Mouse (Mus musculus): ENCODE results near the gene Rcc2. TPM values are rescaled to one million over a fixed set of nuclear protein-coding genes. Genes with fewer than 3 reads are reported as not detected.

Rcc2 gene
- polyA plus RNA-seq (2012; ENCODE audit: insufficient read depth, insufficient read length, low replicate concordance, missing spikeins): not detected in 2 replicates

DNA sequence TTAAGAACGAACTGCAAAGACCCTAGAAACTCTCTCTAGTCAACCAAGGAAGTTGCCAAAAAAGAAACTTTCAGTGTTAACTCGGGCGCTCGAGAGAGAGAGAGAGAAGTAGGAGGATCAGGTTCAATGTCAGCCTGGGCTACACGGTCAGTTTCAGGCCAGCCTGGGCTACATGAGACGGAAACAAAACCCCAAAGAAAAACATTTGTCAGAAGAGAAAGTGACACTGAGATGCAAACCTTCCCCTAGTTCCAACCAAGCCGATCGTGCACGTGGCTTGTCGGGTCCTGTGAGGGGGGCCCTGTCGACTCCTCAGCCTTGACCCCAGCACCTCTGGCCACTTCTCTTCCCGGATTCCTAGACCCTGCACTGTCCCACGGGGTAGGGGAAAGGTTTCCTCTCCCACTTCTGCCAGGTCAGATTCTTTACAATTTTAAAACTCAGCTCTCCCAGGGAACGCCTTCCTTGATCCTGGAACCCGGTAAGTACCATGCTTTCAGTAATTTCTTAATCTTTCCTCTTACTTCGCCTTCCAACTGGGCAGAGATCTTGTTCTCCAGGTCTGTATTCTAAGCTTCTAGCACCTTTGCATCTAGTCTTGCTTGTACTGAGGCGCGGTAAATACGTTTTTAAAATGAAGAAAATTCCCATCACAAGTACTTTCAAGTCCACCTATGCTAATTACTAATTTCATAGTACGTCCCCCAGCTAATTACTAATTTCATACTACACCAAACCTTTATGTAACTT lies at the start of gene Rcc2:
TSS of gene Rcc2 (plus strand) at position 273 of the 750 bp plus-strand sequence.
- WGBS: 11% methylated on average over 20 of the region's 20 CpGs
- TF ChIP-seq POLR2A (IDR thresholded peaks at IDR 0.05; ENCODE audit: insufficient read depth, low read depth, low read length) (no peak), CTCF (IDR thresholded peaks at IDR 0.05; ENCODE audit: insufficient read depth, low read depth, low read length) (no peak)
- Histone ChIP-seq H3K4me3 (ENCODE audit: insufficient read depth, low read depth, low read length) (peak within 1 kb of the TSS; percentile 90), H3K4me1 (ENCODE audit: control insufficient read depth, insufficient read depth, low read length) (peaks cover 23% of the 10 kb centered on the region), H3K27ac (ENCODE audit: insufficient read depth, low read depth, low read length) (peak within 1 kb of the TSS; percentile 84)

DNA sequence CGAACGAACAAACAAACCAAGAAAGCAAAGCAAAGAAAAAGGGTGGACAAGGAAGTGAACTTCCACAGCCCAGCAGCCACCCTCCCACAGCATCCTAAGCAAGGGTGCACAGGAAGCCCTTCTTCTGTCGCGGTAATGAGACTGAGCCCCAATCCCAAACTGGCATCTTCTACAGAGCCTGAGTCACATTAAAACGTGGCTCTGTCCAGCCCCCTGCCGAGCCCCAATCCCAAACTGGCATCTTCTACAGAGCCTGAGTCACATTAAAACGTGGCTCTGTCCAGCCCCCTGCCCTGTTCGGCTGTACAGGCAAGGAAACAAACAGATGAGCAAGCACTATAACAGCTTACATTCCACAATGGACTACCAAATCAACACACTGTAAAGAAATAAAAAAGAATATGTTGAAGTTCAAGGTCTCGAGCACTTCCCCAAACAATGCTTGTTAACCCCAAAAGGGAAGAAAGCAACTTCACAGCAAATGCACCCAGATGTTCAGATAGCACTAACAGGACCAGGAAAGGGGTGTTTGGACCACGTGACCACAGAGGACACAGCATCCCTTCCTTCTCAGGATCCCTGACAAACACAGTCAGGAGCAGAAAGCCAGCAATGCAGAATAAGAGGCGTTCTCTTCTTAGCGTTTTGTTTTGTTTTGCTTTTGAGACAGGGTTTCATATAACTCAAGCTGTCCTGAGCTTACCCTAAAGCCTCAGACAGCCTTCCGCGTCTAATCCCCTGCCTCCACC lies 46.3 kb upstream of the Rcc2 start:
- H3K4me3 ChIP-seq (ENCODE audit: insufficient read depth, low read depth, low read length): no peak overlapping the region
- TF ChIP-seq CTCF (IDR thresholded peaks at IDR 0.05; ENCODE audit: insufficient read depth, low read depth, low read length) (no peak), POLR2A (IDR thresholded peaks at IDR 0.05; ENCODE audit: insufficient read depth, low read depth, low read length) (no peak)
- no peak overlapping the region for H3K27ac ChIP-seq (ENCODE audit: insufficient read depth, low read depth, low read length)
- WGBS: 40% methylated on average over 14 of the region's 14 CpGs
- H3K4me1 ChIP-seq (ENCODE audit: control insufficient read depth, insufficient read depth, low read length): peaks cover 16% of the 10 kb centered on the region

GRCm38 (mm10) chr4:140654798-140655197 lies 45.5 kb upstream of the Rcc2 start:
- TF ChIP-seq CTCF (IDR thresholded peaks at IDR 0.05; ENCODE audit: insufficient read depth, low read depth, low read length): no peak
- peaks cover 12% of the 10 kb centered on the region; the same call in 1 of the 2 replicates for H3K4me1 ChIP-seq (ENCODE audit: control insufficient read depth, insufficient read depth, low read length)
- H3K4me3 ChIP-seq (ENCODE audit: insufficient read depth, low read depth, low read length): no peak overlapping the region
- WGBS: 78% methylated on average over 8 of the region's 8 CpGs
- H3K27ac ChIP-seq (ENCODE audit: insufficient read depth, low read depth, low read length): no peak overlapping the region

- H3K4me1 ChIP-seq (ENCODE audit: control insufficient read depth, insufficient read depth, low read length): peaks cover 16% of the 10 kb centered on the region; the same call in 1 of the 2 replicates
- no peak overlapping the region for H3K4me3 ChIP-seq (ENCODE audit: insufficient read depth, low read depth, low read length)
- TF ChIP-seq CTCF (IDR thresholded peaks at IDR 0.05; ENCODE audit: insufficient read depth, low read depth, low read length) (no peak), POLR2A (IDR thresholded peaks at IDR 0.05; ENCODE audit: insufficient read depth, low read depth, low read length) (no peak)
- WGBS: 68% methylated on average over 8 of the region's 8 CpGs
- no peak overlapping the region for H3K27ac ChIP-seq (ENCODE audit: insufficient read depth, low read depth, low read length)
These were observed 43.8 kb upstream of the Rcc2 start for GRCm38 (mm10) chr4:140656529-140656928.

GRCm38 (mm10) chr4:140657681-140658575 lies 42.4 kb upstream of the Rcc2 start:
- no peak for TF ChIP-seq POLR2A (IDR thresholded peaks at IDR 0.05; ENCODE audit: insufficient read depth, low read depth, low read length)
- TF ChIP-seq CTCF (IDR thresholded peaks at IDR 0.05; ENCODE audit: insufficient read depth, low read depth, low read length): no peak
- 26% methylated on average over 24 of the region's 24 CpGs for WGBS
- no peak overlapping the region for H3K27ac ChIP-seq (ENCODE audit: insufficient read depth, low read depth, low read length)
- no peak overlapping the region for H3K4me3 ChIP-seq (ENCODE audit: insufficient read depth, low read depth, low read length)
- H3K4me1 ChIP-seq (ENCODE audit: control insufficient read depth, insufficient read depth, low read length): peaks cover 26% of the 10 kb centered on the region

GRCm38 (mm10) chr4:140661406-140662022 lies 38.8 kb upstream of the Rcc2 start:
- 63% methylated on average over 18 of the region's 18 CpGs for WGBS
- Histone ChIP-seq H3K4me1 (ENCODE audit: control insufficient read depth, insufficient read depth, low read length) (peaks cover 34% of the 10 kb centered on the region), H3K27ac (ENCODE audit: insufficient read depth, low read depth, low read length) (no peak overlapping the region; the same call in 1 of the 2 replicates), H3K4me3 (ENCODE audit: insufficient read depth, low read depth, low read length) (0 out of 2 replicates have a peak overlapping the region, but pooled peaks have one; percentile 3)
- TF ChIP-seq CTCF (IDR thresholded peaks at IDR 0.05; ENCODE audit: insufficient read depth, low read depth, low read length) (no peak), POLR2A (IDR thresholded peaks at IDR 0.05; ENCODE audit: insufficient read depth, low read depth, low read length) (no peak)

DNA sequence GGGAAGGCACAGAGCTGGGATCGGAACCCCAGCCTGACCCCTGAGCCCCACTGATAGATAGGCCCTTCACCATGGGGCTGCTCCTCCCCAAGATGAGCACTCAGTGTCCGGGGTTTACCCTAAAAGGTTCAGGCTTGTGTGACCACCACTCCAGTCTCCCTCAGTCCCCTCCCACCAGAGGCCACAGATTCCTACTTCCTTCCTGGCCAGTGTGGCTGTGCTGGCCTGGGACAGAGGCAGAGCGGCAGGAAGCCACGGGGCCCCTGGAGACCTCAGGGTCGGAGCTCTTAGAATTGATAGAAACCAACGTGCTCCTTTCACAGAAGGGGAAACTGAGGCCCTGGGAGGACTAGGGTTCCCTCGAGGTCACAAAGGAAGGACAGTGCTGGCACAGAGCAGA lies 37.9 kb upstream of the Rcc2 start:
- no peak overlapping the region for H3K4me3 ChIP-seq (ENCODE audit: insufficient read depth, low read depth, low read length)
- 62% methylated on average over 7 of the region's 7 CpGs for whole genome bisulfite sequencing
- no peak for TF ChIP-seq CTCF (IDR thresholded peaks at IDR 0.05; ENCODE audit: insufficient read depth, low read depth, low read length)
- TF ChIP-seq POLR2A (IDR thresholded peaks at IDR 0.05; ENCODE audit: insufficient read depth, low read depth, low read length): no peak
- H3K4me1 ChIP-seq (ENCODE audit: control insufficient read depth, insufficient read depth, low read length): peaks cover 31% of the 10 kb centered on the region
- H3K27ac ChIP-seq (ENCODE audit: insufficient read depth, low read depth, low read length): no peak overlapping the region

GRCm38 (mm10) chr4:140662882-140663585 lies 37.3 kb upstream of the Rcc2 start:
- TF ChIP-seq CTCF (IDR thresholded peaks at IDR 0.05; ENCODE audit: insufficient read depth, low read depth, low read length) (no peak), POLR2A (IDR thresholded peaks at IDR 0.05; ENCODE audit: insufficient read depth, low read depth, low read length) (no peak)
- Histone ChIP-seq H3K4me1 (ENCODE audit: control insufficient read depth, insufficient read depth, low read length) (peaks cover 26% of the 10 kb centered on the region), H3K4me3 (ENCODE audit: insufficient read depth, low read depth, low read length) (no peak overlapping the region), H3K27ac (ENCODE audit: insufficient read depth, low read depth, low read length) (no peak overlapping the region)
- WGBS: 73% methylated on average over 10 of the region's 10 CpGs

All from olfactory bulb, adult 2 months (tissue).